Comparison of ENCODE assay signal across 9 mouse cellular contexts in the genomic region with DNA sequence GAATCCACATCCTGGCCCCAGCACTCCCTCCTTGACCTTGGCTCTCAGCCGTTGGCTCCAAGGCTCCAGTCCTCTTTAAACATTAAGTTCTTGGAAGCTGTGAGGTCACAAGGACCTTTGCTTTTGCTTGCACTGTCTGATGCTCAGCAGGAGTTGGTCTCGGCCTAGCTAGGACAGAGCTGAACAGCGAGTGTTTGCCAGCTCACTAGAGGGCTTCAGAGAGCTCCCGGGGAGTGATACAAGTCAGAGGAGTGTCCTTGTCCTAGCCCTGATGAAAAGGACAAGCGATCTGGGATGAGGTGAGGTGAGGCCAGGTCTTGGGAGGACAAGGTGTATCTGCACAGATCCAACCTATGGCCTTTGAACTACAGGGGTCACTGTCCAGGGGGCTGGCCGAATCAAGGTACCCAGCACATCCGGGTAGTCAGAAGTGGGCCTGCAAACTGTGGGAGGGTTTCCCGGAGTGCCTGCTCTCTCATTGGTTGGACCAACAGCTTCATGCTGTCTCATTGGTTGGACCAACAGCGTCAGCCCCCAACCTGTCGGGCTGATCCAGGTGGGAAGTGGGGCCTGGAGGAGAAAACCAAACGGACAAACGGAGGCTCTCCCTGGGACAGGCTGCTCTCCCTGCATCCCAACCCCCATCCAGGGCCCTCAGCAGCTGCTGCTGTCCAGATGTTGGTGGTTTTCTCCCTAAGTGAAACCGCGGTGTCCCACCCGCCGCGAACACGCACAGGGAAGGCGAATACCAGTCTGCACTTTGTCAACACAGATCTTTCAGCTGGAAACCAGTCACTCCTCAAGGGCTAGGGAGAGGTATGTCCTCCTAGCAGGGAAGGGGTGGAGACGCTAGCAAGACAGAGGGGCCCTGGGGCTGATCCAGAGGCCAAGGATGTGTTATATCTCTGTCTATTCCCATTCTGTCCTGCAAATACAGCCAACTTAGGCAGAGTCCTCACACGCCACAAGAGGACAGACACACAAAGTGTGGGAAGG. TPM values are rescaled to one million over a fixed set of nuclear protein-coding genes. Genes with fewer than 3 reads are reported as not detected.
A peak's percentile ranks its signal among the peaks of the same experiment; 100 is the strongest.
DNase-seq lines count a peak whose midpoint lies in the region; ATAC-seq and TF ChIP-seq lines count a peak whose summit lies in the region.
"Had no signal": no experiment of that assay in that cellular context is flagged by ENCODE, and none has a peak within 500 bp of the region (broad histone marks: within the 10 kb centered on the region; RNA-seq: fewer than 3 reads in every experiment).

No protein-coding gene starts in this region.

- TF ChIP-seq EP300 in stomach, postnatal 0 days (optimal IDR thresholded peaks at IDR 0.05) = no peak

- TF ChIP-seq CTCF in E14TG2a.4 (conservative IDR thresholded peaks at IDR 0.05; ENCODE audit: low read length) = no peak
- TF ChIP-seq CTCF in stomach, postnatal 0 days (IDR thresholded peaks at IDR 0.05; ENCODE audit: low read depth) = 0 out of 2 replicates have a peak, but pooled peaks have one; percentile 12

- no peak overlapping the region for H3K27ac ChIP-seq in stomach, postnatal 0 days (replicated peaks)

- peak overlapping the region; percentile 44 for H3K4me2 ChIP-seq in stomach, postnatal 0 days (replicated peaks; ENCODE audit: low read depth)

- H3K27me3 ChIP-seq in E14TG2a.4 (ENCODE audit: insufficient read depth, low read length) = peaks cover 23% of the 10 kb centered on the region
- H3K27me3 ChIP-seq in stomach, postnatal 0 days (ENCODE audit: control insufficient read depth, insufficient read depth, low read length) = no peaks in the 10 kb centered on the region

- no peaks in the 10 kb centered on the region for H3K9me3 ChIP-seq in E14TG2a.4 (ENCODE audit: low read length)
- no peaks in the 10 kb centered on the region for H3K9me3 ChIP-seq in stomach, postnatal 0 days (ENCODE audit: control insufficient read depth, low read length)

- H3K36me3 ChIP-seq in E14TG2a.4 (ENCODE audit: insufficient read depth, low read length) = no peaks in the 10 kb centered on the region
- H3K36me3 ChIP-seq in stomach, postnatal 0 days (ENCODE audit: control insufficient read depth, insufficient read depth, low read length) = no peaks in the 10 kb centered on the region

- ATAC-seq in stomach, postnatal 0 days (ENCODE audit: low FRiP score, low TSS enrichment) = peak; percentile 58
- ATAC-seq in erythroid progenitor cell, adult 5-6 weeks (replicated peaks; ENCODE audit: low FRiP score, poor library complexity, severe bottlenecking) = no peak
- ATAC-seq in monocyte, adult 5-6 weeks (replicated peaks; ENCODE audit: insufficient number of reproducible peaks, low FRiP score, low TSS enrichment, poor library complexity, severe bottlenecking) = no peak

- peak; percentile 54 for DNase-seq in embryo, embryonic 11 days
- peak; percentile 87 for DNase-seq in kidney, adult 11 months
- DNase-seq in lung, adult 18-20 months = peak; percentile 65 to 69
- peak; percentile 46 for DNase-seq in stomach, postnatal 0 days (ENCODE audit: low spot score)
- DNase-seq in gastrocnemius, postnatal 4 days (ENCODE audit: low spot score in 2 of 2) = no peak

- peak overlapping the region; percentile 74 for H3K4me3 ChIP-seq in E14TG2a.4 (replicated peaks; ENCODE audit: low read length)
- H3K4me3 ChIP-seq in stomach, postnatal 0 days (ENCODE audit: low read depth, low read length) = peak overlapping the region; percentile 21

- H3K4me1 ChIP-seq in E14TG2a.4 (replicated peaks; ENCODE audit: low read depth, low read length) = peaks cover 21% of the 10 kb centered on the region
- no peaks in the 10 kb centered on the region for H3K4me1 ChIP-seq in stomach, postnatal 0 days (replicated peaks; ENCODE audit: control insufficient read depth, insufficient read depth)

- 19% methylated on average over 21 of the region's 21 CpGs for WGBS in stomach, postnatal 0 days

- H3K9ac ChIP-seq in stomach, postnatal 0 days (ENCODE audit: low read length) = peak overlapping the region; percentile 38

RNA-seq across cellular contexts. Expression of gene Cbx2, which starts 15.0 kb away (rescaled TPM):
- polyA plus RNA-seq in stomach, postnatal 0 days (2015; fragmentation: Nextera tagmentation; extraction: Ambion mirVana) = 5.1 and 5.3 TPM in 2 replicates
- total RNA-seq in gastrocnemius, postnatal 4 days (2021) = 1 to 10 TPM; 5.4 to 5.6 TPM
- not detected in 2 replicates for total RNA-seq in erythroid progenitor cell, adult 5-6 weeks (2015; ENCODE audit: low replicate concordance)
- 0.51 TPM in 1 of 2 replicates, not detected in the other for total RNA-seq in erythroid progenitor cell, adult 5-6 weeks (2017; ENCODE audit: low replicate concordance)
- 0.75 to 2.7 TPM (median 2.2 TPM) in 3 replicates for total RNA-seq in monocyte, adult 5-6 weeks (2017)

RNA-seq across cellular contexts. Expression of gene Enpp7, which starts 19.8 kb away (rescaled TPM):
- not detected in 2 replicates for polyA plus RNA-seq in stomach, postnatal 0 days (2015; fragmentation: Nextera tagmentation; extraction: Ambion mirVana)
- not detected for total RNA-seq in gastrocnemius, postnatal 4 days (2021)
- not detected in 2 replicates for total RNA-seq in erythroid progenitor cell, adult 5-6 weeks (2015; ENCODE audit: low replicate concordance)
- not detected in 2 replicates for total RNA-seq in erythroid progenitor cell, adult 5-6 weeks (2017; ENCODE audit: low replicate concordance)
- not detected in 3 replicates for total RNA-seq in monocyte, adult 5-6 weeks (2017)
- total RNA-seq: neutrophil, adult 5-6 weeks had no signal

RNA-seq across cellular contexts. Expression of gene Cbx8, which starts 33.0 kb away (rescaled TPM):
- 4.6 and 5.1 TPM in 2 replicates for polyA plus RNA-seq in stomach, postnatal 0 days (2015; fragmentation: Nextera tagmentation; extraction: Ambion mirVana)
- total RNA-seq in gastrocnemius, postnatal 4 days (2021) = 1 to 10 TPM; 4.6 to 5.3 TPM
- total RNA-seq in erythroid progenitor cell, adult 5-6 weeks (2015; ENCODE audit: low replicate concordance) = 1.3 TPM in 1 of 2 replicates, not detected in the other
- total RNA-seq in erythroid progenitor cell, adult 5-6 weeks (2017; ENCODE audit: low replicate concordance) = 1.0 and 3.3 TPM in 2 replicates
- 2.7 to 7.3 TPM (median 4.7 TPM) in 3 replicates for total RNA-seq in monocyte, adult 5-6 weeks (2017)

Comparison
In these comparisons a context has a peak if more than half of its experiments do, and no peak if none do; other contexts are left out.
1. DNase-seq: peak in embryo, embryonic 11 days (single experiment), kidney, adult 11 months (single experiment), lung, adult 18-20 months (2 of 2) and stomach, postnatal 0 days (single experiment); none in gastrocnemius, postnatal 4 days (0 of 2).